Mouse (Mus musculus): ENCODE results near the gene Lix1l. TPM values are rescaled to one million over a fixed set of nuclear protein-coding genes. Genes with fewer than 3 reads are reported as not detected.

Gene Lix1l
- total RNA-seq, 2 experiments from 2014 or later = 40.1 to 54.6 TPM

- intact Hi-C loops (cut with DNase I) = loop anchor here (5.0 kb wide), 1 partner anchor 40 kb away; the partner anchor contains the start of gene Nudt17
- no peak for DNase-seq
These were observed 66.4 kb downstream of the Lix1l start for GRCm38 (mm10) chr3:96667316-96667715.

GRCm38 (mm10) chr3:96668424-96669067, 67.6 kb downstream of the Lix1l start:
- DNase-seq = no peak
- intact Hi-C loops (cut with DNase I) = loop anchor here (5.0 kb wide), 1 partner anchor 39 kb away; the partner anchor contains the start of gene Nudt17

- intact Hi-C loops (cut with DNase I) = loop anchor here (5.0 kb wide), 1 partner anchor 37 kb away; the partner anchor contains the start of gene Nudt17
- peak; percentile 82 to 85 for DNase-seq
These were observed 68.9 kb downstream of the Lix1l start, which contains the start of gene Ankrd35 for GRCm38 (mm10) chr3:96669727-96670468. Ankrd35 (plus strand) TSS chr3:96670131.

GRCm38 (mm10) chr3:96671519-96671918, 70.6 kb downstream of the Lix1l start:
- DNase-seq = no peak
- intact Hi-C loops (cut with DNase I) = no loop called here

GRCm38 (mm10) chr3:96673514-96673913, 72.6 kb downstream of the Lix1l start:
- intact Hi-C loops (cut with DNase I) = no loop called here
- DNase-seq = no peak

GRCm38 (mm10) chr3:96674442-96674841, 73.5 kb downstream of the Lix1l start:
- intact Hi-C loops (cut with DNase I) = no loop called here
- no peak for DNase-seq

- intact Hi-C loops (cut with DNase I) = no loop called here
These were observed 74.2 kb downstream of the Lix1l start for GRCm38 (mm10) chr3:96675171-96675570.

GRCm38 (mm10) chr3:96675690-96676089, 74.7 kb downstream of the Lix1l start:
- DNase-seq = no peak
- intact Hi-C loops (cut with DNase I) = no loop called here

More at GRCm38 (mm10) chr3:96675171-96675570, 74.2 kb downstream of the Lix1l start:
- no peak for DNase-seq

Other genes with a start within 250 kb of the Lix1l start
- not detected for gene BC107364, start 148.8 kb upstream of the Lix1l start, total RNA-seq (2021)
- 100 to 1,000 TPM; 149 to 172 TPM for gene Hfe2, start 76.0 kb upstream of the Lix1l start, total RNA-seq (2021)
- gene Txnip, start 43.2 kb upstream of the Lix1l start, total RNA-seq (2021) = 1,000 to 10,000 TPM in 1 of 2 experiments, 100 to 1,000 TPM in 1; 618 to 1,152 TPM
- gene Gm16253, start 24.2 kb upstream of the Lix1l start, total RNA-seq (2021) = 1 to 10 TPM; 4.9 to 5.3 TPM
- 10 to 100 TPM; 24.3 to 30.9 TPM for gene Polr3gl, start 7.0 kb upstream of the Lix1l start, total RNA-seq (2021)
- 1 to 10 TPM; 2.0 to 5.5 TPM for gene Ankrd34a, start 4.5 kb upstream of the Lix1l start, total RNA-seq (2021)
- gene Rbm8a, start 28.8 kb downstream of the Lix1l start, total RNA-seq (2021) = 10 to 100 TPM; 47.9 to 55.9 TPM
- gene Pex11b, start 34.2 kb downstream of the Lix1l start, total RNA-seq (2021) = 10 to 100 TPM; 30.3 to 35.3 TPM
- under 1 TPM in 1 of 2 experiments, not detected in 1; 0.20 TPM for gene Gm42957, start 34.3 kb downstream of the Lix1l start, total RNA-seq (2021)
- 1 to 10 TPM in 1 of 2 experiments, under 1 TPM in 1; 0.60 to 1.5 TPM for gene Itga10, start 44.4 kb downstream of the Lix1l start, total RNA-seq (2021)
- under 1 TPM; 0.55 to 0.60 TPM for gene Ankrd35, start 69.0 kb downstream of the Lix1l start, total RNA-seq (2021)
- 10 to 100 TPM; 23.7 to 24.6 TPM for gene Pias3, start 95.2 kb downstream of the Lix1l start, total RNA-seq (2021)
- gene Nudt17, start 107.4 kb downstream of the Lix1l start, total RNA-seq (2021) = 1 to 10 TPM; 2.5 to 3.3 TPM
- gene Polr3c, start 126.5 kb downstream of the Lix1l start, total RNA-seq (2021) = 10 to 100 TPM; 22.2 to 26.1 TPM
- gene Rnf115, start 126.5 kb downstream of the Lix1l start, total RNA-seq (2021) = 10 to 100 TPM; 25.5 to 27.0 TPM
- gene Pdzk1, start 228.1 kb downstream of the Lix1l start, total RNA-seq (2021) = under 1 TPM; 0.17 to 0.31 TPM
- gene Cd160, start 228.2 kb downstream of the Lix1l start, total RNA-seq (2021) = not detected